Comparison of ENCODE assay signal across 10 mouse cellular contexts in the genomic region with DNA sequence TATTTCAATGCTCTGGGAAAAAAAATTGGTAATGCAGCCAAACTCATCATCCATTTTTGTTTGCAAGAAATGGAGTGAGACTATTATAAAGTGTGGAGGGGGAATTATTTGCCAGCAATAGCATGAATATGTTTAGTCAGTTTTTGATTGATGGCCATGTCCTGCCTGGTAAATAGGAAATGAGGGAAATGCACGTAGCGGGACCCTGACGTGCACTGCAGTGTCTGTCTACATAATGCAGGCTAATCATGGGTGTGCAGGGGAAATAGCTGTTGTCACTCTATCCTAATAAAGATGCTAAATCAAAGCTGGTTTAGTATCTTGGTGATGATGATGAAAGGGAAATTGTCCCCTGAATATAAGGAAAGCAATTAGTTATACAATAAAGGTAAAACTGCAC.
"Had no signal": no experiment of that assay in that cellular context is flagged by ENCODE, and none has a peak within 500 bp of the region (broad histone marks: within the 10 kb centered on the region; RNA-seq: fewer than 3 reads in every experiment).

No protein-coding gene starts in this region.

- H3K9me3 ChIP-seq: limb, embryonic 10.5 days; liver, embryonic 15.5 days; midbrain, embryonic 13.5 days had no signal

- H3K9ac ChIP-seq: liver, embryonic 15.5 days; midbrain, embryonic 13.5 days had no signal

- H3K4me1 ChIP-seq: liver, embryonic 15.5 days; midbrain, embryonic 13.5 days had no signal

- H3K4me2 ChIP-seq: liver, embryonic 11.5 days; liver, embryonic 15.5 days; midbrain, embryonic 13.5 days had no signal

- H3K36me3 ChIP-seq: limb, embryonic 10.5 days; liver, embryonic 15.5 days; midbrain, embryonic 13.5 days had no signal

- H3K4me3 ChIP-seq: left cerebral cortex, adult 2 months; limb, embryonic 10.5 days; liver, embryonic 15.5 days; midbrain, embryonic 13.5 days had no signal

- H3K27ac ChIP-seq: left cerebral cortex, adult 2 months; limb, embryonic 10.5 days; liver, embryonic 15.5 days; midbrain, embryonic 13.5 days had no signal

- ATAC-seq: midbrain, embryonic 13.5 days had no signal

- DNase-seq: kidney, adult 18-20 months; kidney, postnatal 25 days; right cerebral cortex, postnatal 14 days; thymus, adult 18-20 months; thymus, postnatal 14 days had no signal

- H3K27me3 ChIP-seq: liver, embryonic 15.5 days; midbrain, embryonic 13.5 days had no signal
